Mouse (Mus musculus): ENCODE measurements around the gene Rap1gap2.
A peak's percentile ranks its signal among the peaks of the same experiment; 100 is the strongest.

Gene Rap1gap2

GRCm38 (mm10) chr11:74499521-74500099, 111.1 kb downstream of the Rap1gap2 start:
- DNase-seq: no peak

GRCm38 (mm10) chr11:74499058-74499457, 111.7 kb downstream of the Rap1gap2 start:
- DNase-seq: no peak

GRCm38 (mm10) chr11:74496581-74496980, 114.1 kb downstream of the Rap1gap2 start:
- no peak for DNase-seq

- DNase-seq: no peak
These were observed 116.8 kb downstream of the Rap1gap2 start for GRCm38 (mm10) chr11:74493936-74494335.

GRCm38 (mm10) chr11:74493172-74493862, 117.4 kb downstream of the Rap1gap2 start:
- DNase-seq: no peak

GRCm38 (mm10) chr11:74491130-74491529, 119.6 kb downstream of the Rap1gap2 start:
- DNase-seq: no peak

GRCm38 (mm10) chr11:74489239-74489638, 121.5 kb downstream of the Rap1gap2 start:
- no peak for DNase-seq

- peak; percentile 39 for DNase-seq
These were observed 122.8 kb downstream of the Rap1gap2 start for GRCm38 (mm10) chr11:74487952-74488351.

GRCm38 (mm10) chr11:74485435-74486217, 125.1 kb downstream of the Rap1gap2 start:
- no peak for DNase-seq

- no peak for DNase-seq
These were observed 126.8 kb downstream of the Rap1gap2 start for GRCm38 (mm10) chr11:74483871-74484270.

- DNase-seq: no peak
These were observed 127.4 kb downstream of the Rap1gap2 start for GRCm38 (mm10) chr11:74483153-74483817.

- DNase-seq: no peak
These were observed 128.9 kb downstream of the Rap1gap2 start for GRCm38 (mm10) chr11:74481797-74482196.

GRCm38 (mm10) chr11:74479715-74480289, 130.9 kb downstream of the Rap1gap2 start:
- DNase-seq: no peak

- DNase-seq: no peak
These were observed 131.8 kb downstream of the Rap1gap2 start for GRCm38 (mm10) chr11:74478877-74479276.

- DNase-seq: no peak
These were observed 138.0 kb downstream of the Rap1gap2 start for GRCm38 (mm10) chr11:74472671-74473070.

- no peak for DNase-seq
These were observed 142.5 kb downstream of the Rap1gap2 start for GRCm38 (mm10) chr11:74468195-74468594.

- peak; percentile 52 for DNase-seq
These were observed 145.0 kb downstream of the Rap1gap2 start for GRCm38 (mm10) chr11:74465712-74466111.

GRCm38 (mm10) chr11:74464181-74464977, 146.3 kb downstream of the Rap1gap2 start:
- DNase-seq: peak; percentile 30

GRCm38 (mm10) chr11:74462651-74463050, 148.1 kb downstream of the Rap1gap2 start:
- no peak for DNase-seq

- DNase-seq: no peak
These were observed 151.1 kb downstream of the Rap1gap2 start for GRCm38 (mm10) chr11:74459651-74460050.

- no peak for DNase-seq
These were observed 152.3 kb downstream of the Rap1gap2 start for GRCm38 (mm10) chr11:74458400-74458799.

GRCm38 (mm10) chr11:74457194-74457593, 153.5 kb downstream of the Rap1gap2 start:
- DNase-seq: peak; percentile 28

Measured in kidney, adult 18-20 months (tissue).